Mouse (Mus musculus): ENCODE measurements around the gene Smtn.

DNA sequence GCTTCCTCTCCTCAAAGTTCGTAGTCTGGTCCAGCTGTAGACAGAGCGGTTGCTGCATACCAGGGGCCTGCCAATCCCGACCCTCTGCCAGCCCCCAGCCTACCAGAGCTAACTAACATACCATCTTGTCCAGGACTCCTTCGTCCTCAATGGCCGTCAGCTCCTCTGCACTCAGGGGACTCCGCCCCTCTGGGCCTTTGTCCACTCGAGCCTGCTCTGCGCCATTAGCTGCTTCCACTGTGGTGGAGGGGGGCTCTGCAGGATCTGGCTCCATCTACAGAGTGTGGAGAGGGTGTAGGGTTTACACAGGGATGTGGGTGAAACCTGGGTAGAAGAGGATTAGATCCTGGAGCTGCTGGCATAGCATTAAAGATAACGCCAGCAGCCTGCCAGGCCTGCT is 14.2 kb downstream of the Smtn start:
- no peak for TF ChIP-seq ZNF384 (IDR thresholded peaks at IDR 0.05; ENCODE audit: low read depth, low read length)
- TF ChIP-seq HCFC1 (IDR thresholded peaks at IDR 0.05; ENCODE audit: borderline replicate concordance, insufficient read depth, low read length) = no peak
